Mouse (Mus musculus): ENCODE results near the gene Ctrb1. TPM values are rescaled to one million over a fixed set of nuclear protein-coding genes. Genes with fewer than 3 reads are reported as not detected.

Gene Ctrb1
- polyA plus RNA-seq, 1 experiment: 85.4 TPM

DNA sequence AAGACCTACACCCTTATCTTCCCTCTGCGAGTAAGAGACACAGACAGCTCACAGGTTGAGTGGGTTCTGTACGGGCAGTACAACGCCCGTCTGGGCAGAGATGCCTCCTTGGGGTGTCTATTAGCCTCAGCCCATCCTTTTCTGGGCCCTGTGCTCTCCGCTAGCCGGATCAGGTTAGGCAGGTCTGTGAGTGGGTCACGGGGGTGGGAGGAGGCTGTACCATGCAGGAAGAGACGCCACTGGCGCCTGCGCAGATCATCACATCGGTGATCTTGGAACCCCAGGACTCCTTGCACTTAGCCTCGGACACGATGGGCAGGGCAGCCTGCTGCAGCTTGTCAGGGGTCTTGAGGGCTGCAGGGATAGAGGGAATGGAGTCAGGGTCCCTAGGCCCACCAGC, 3.9 kb downstream of the Ctrb1 start:
- no peaks in the 10 kb centered on the region for H3K79me2 ChIP-seq (ENCODE audit: control insufficient read depth, insufficient read depth)
- no peak overlapping the region for H3K4me2 ChIP-seq (ENCODE audit: low read depth)
- no peaks in the 10 kb centered on the region for H3K36me3 ChIP-seq (ENCODE audit: control insufficient read depth, insufficient read depth)
- no peak for TF ChIP-seq USF1 (IDR thresholded peaks at IDR 0.05; ENCODE audit: low read depth)
- no peak for TF ChIP-seq CEBPB (IDR thresholded peaks at IDR 0.05; ENCODE audit: insufficient read depth, poor library complexity, severe bottlenecking)
- TF ChIP-seq POLR2A (IDR thresholded peaks at IDR 0.05; ENCODE audit: insufficient read length, low read depth): no peak
- no peak for TF ChIP-seq MYOG (IDR thresholded peaks at IDR 0.05; ENCODE audit: control insufficient read depth in 1 of 3, insufficient read depth in 1 of 3, insufficient read length in 2 of 3, low read depth in 2 of 3)
- no peak for TF ChIP-seq SRF (IDR thresholded peaks at IDR 0.05; ENCODE audit: control insufficient read depth, insufficient read length, low read depth)
- no peak for TF ChIP-seq MAX (IDR thresholded peaks at IDR 0.05; ENCODE audit: low read depth)
- no peak for TF ChIP-seq MYOD1 (IDR thresholded peaks at IDR 0.05; ENCODE audit: control insufficient read depth in 1 of 3, insufficient read length in 2 of 3, low read depth in 2 of 3)
- H3ac ChIP-seq (ENCODE audit: control insufficient read depth, insufficient read length): no peak overlapping the region
- no peaks in the 10 kb centered on the region for H3K27me3 ChIP-seq (ENCODE audit: control insufficient read depth, insufficient read depth, insufficient read length)
- H3K4me3 ChIP-seq: no peak overlapping the region

DNA sequence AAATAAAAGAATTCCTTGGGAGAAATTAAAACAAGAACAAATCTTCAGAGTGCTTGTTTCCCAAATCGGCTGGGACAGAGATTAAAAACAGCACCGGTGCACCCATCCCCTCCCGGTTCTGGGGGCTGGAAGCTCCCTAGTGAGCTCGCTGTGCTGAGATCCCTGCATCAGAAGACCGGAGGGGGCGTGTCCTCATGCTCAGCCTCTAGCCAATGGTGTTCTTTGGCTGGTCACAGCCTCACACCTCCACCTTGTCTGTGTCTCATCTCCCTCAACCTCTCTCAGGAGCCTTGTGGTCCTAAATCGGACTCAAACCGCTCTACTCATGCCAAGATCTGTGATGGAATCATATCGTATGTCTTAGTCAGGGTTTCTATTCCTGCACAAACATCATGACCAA, 8.3 kb downstream of the Ctrb1 start:
- Histone ChIP-seq H3K79me2 (ENCODE audit: control insufficient read depth, insufficient read depth) (no peaks in the 10 kb centered on the region), H3ac (ENCODE audit: control insufficient read depth, insufficient read length) (no peak overlapping the region), H3K4me2 (ENCODE audit: low read depth) (no peak overlapping the region), H3K27me3 (ENCODE audit: control insufficient read depth, insufficient read depth, insufficient read length) (no peaks in the 10 kb centered on the region), H3K4me3 (no peak overlapping the region), H3K36me3 (ENCODE audit: control insufficient read depth, insufficient read depth) (no peaks in the 10 kb centered on the region)
- no peak for TF ChIP-seq TCF3 (IDR thresholded peaks at IDR 0.05; ENCODE audit: insufficient read length, low read depth)
- no peak for TF ChIP-seq TCF12 (IDR thresholded peaks at IDR 0.05; ENCODE audit: insufficient read depth, poor library complexity, severe bottlenecking)
- no peak for TF ChIP-seq POLR2AphosphoS2 (IDR thresholded peaks at IDR 0.05; ENCODE audit: insufficient read length, low read depth)
- no peak for TF ChIP-seq MAX (IDR thresholded peaks at IDR 0.05; ENCODE audit: low read depth)
- TF ChIP-seq MYOD1 (IDR thresholded peaks at IDR 0.05; ENCODE audit: control insufficient read depth in 1 of 3, insufficient read length in 2 of 3, low read depth in 2 of 3): no peak

DNA sequence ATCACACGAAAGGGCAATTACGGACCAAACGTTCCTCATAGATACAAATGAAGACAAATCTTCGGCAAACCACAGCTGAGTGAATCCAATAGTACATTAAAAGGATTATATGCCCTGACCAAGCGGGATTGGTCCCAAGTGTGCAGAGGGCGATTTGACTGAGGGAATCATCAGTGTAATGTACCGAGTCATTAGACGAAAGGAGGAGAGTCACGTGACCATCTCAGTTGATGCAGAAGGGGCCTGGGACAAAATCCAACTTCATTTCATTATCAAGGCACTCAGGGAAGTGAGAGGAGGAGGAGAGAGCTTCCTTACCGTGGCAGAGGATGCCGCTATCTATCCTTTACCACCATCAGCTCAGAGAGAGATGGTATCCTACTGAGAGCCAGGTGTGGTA, 9.7 kb downstream of the Ctrb1 start:
- TF ChIP-seq MYOD1 (IDR thresholded peaks at IDR 0.05; ENCODE audit: control insufficient read depth in 1 of 3, insufficient read length in 2 of 3, low read depth in 2 of 3): no peak
- TF ChIP-seq TCF3 (IDR thresholded peaks at IDR 0.05; ENCODE audit: insufficient read length, low read depth): no peak
- TF ChIP-seq E2F4 (IDR thresholded peaks at IDR 0.05; ENCODE audit: insufficient read depth): no peak
- TF ChIP-seq REST (IDR thresholded peaks at IDR 0.05; ENCODE audit: insufficient read depth, insufficient read length): no peak
- no peak for TF ChIP-seq SRF (IDR thresholded peaks at IDR 0.05; ENCODE audit: control insufficient read depth, insufficient read length, low read depth)
- TF ChIP-seq TCF12 (IDR thresholded peaks at IDR 0.05; ENCODE audit: insufficient read depth, poor library complexity, severe bottlenecking): no peak
- no peak for TF ChIP-seq CEBPB (IDR thresholded peaks at IDR 0.05; ENCODE audit: insufficient read depth, poor library complexity, severe bottlenecking)
- TF ChIP-seq POLR2A (IDR thresholded peaks at IDR 0.05; ENCODE audit: insufficient read length, low read depth): no peak
- TF ChIP-seq USF1 (IDR thresholded peaks at IDR 0.05; ENCODE audit: low read depth): no peak
- TF ChIP-seq MAX (IDR thresholded peaks at IDR 0.05; ENCODE audit: low read depth): no peak
- TF ChIP-seq MYOG (IDR thresholded peaks at IDR 0.05; ENCODE audit: control insufficient read depth in 1 of 3, insufficient read depth in 1 of 3, insufficient read length in 2 of 3, low read depth in 2 of 3): no peak
- TF ChIP-seq POLR2AphosphoS2 (IDR thresholded peaks at IDR 0.05; ENCODE audit: insufficient read length, low read depth): no peak
- H3K4me3 ChIP-seq: no peak overlapping the region

GRCm38 (mm10) chr8:111680423-111681028, 10.3 kb downstream of the Ctrb1 start:
- Histone ChIP-seq H3ac (ENCODE audit: control insufficient read depth, insufficient read length) (no peak overlapping the region), H3K36me3 (ENCODE audit: control insufficient read depth, insufficient read depth) (no peaks in the 10 kb centered on the region), H3K4me2 (ENCODE audit: low read depth) (no peak overlapping the region), H3K4me3 (no peak overlapping the region), H3K79me2 (ENCODE audit: control insufficient read depth, insufficient read depth) (no peaks in the 10 kb centered on the region), H3K27me3 (ENCODE audit: control insufficient read depth, insufficient read depth, insufficient read length) (no peaks in the 10 kb centered on the region)
- TF ChIP-seq E2F4 (IDR thresholded peaks at IDR 0.05; ENCODE audit: insufficient read depth): no peak
- TF ChIP-seq TCF12 (IDR thresholded peaks at IDR 0.05; ENCODE audit: insufficient read depth, poor library complexity, severe bottlenecking): no peak
- TF ChIP-seq SRF (IDR thresholded peaks at IDR 0.05; ENCODE audit: control insufficient read depth, insufficient read length, low read depth): no peak

More for the DNA sequence above, 9.7 kb downstream of the Ctrb1 start:
- no peak overlapping the region for H3K4me2 ChIP-seq (ENCODE audit: low read depth)
- no peaks in the 10 kb centered on the region for H3K27me3 ChIP-seq (ENCODE audit: control insufficient read depth, insufficient read depth, insufficient read length)
- no peaks in the 10 kb centered on the region for H3K79me2 ChIP-seq (ENCODE audit: control insufficient read depth, insufficient read depth)
- H3K36me3 ChIP-seq (ENCODE audit: control insufficient read depth, insufficient read depth): no peaks in the 10 kb centered on the region
- H3ac ChIP-seq (ENCODE audit: control insufficient read depth, insufficient read length): no peak overlapping the region

- Histone ChIP-seq H3K27me3 (ENCODE audit: control insufficient read depth, insufficient read depth, insufficient read length) (no peaks in the 10 kb centered on the region), H3ac (ENCODE audit: control insufficient read depth, insufficient read length) (no peak overlapping the region), H3K36me3 (ENCODE audit: control insufficient read depth, insufficient read depth) (no peaks in the 10 kb centered on the region), H3K79me2 (ENCODE audit: control insufficient read depth, insufficient read depth) (no peaks in the 10 kb centered on the region), H3K4me3 (no peak overlapping the region), H3K4me2 (ENCODE audit: low read depth) (no peak overlapping the region)
- no peak for TF ChIP-seq E2F4 (IDR thresholded peaks at IDR 0.05; ENCODE audit: insufficient read depth)
Measured at GRCm38 (mm10) chr8:111678848-111679247, 12.0 kb downstream of the Ctrb1 start.
